In genomic region chr12:70775609-70776008, GRCm38 (mm10) we compare ENCODE assay signal across 21 mouse cellular contexts. TPM values are rescaled to one million over a fixed set of nuclear protein-coding genes. Genes with fewer than 3 reads are reported as not detected.
DNase-seq lines count a peak whose midpoint lies in the region; ATAC-seq and TF ChIP-seq lines count a peak whose summit lies in the region.
"Had no signal": no experiment of that assay in that cellular context is flagged by ENCODE, and none has a peak within 500 bp of the region (broad histone marks: within the 10 kb centered on the region; RNA-seq: fewer than 3 reads in every experiment).

No protein-coding gene starts in this region.

- no peaks in the 10 kb centered on the region for H3K4me1 ChIP-seq in liver, embryonic 16.5 days (ENCODE audit: control insufficient read depth, low read depth, low read length)
- H3K4me1 ChIP-seq in intestine, postnatal 0 days (replicated peaks; ENCODE audit: control insufficient read depth, insufficient read depth, low read length) = 0 out of 2 replicates have a peak, but pooled peaks cover 7% of the 10 kb centered on the region
- no peaks in the 10 kb centered on the region for H3K4me1 ChIP-seq in stomach, embryonic 16.5 days (ENCODE audit: control insufficient read depth, insufficient read depth, low read length)
- H3K4me1 ChIP-seq: limb, embryonic 15.5 days had no signal

- WGBS in liver, embryonic 16.5 days (ENCODE audit: insufficient replicate concordance) = 63% methylated on average over 8 of the region's 8 CpGs
- 43% methylated on average over 8 of the region's 8 CpGs for WGBS in intestine, postnatal 0 days
- WGBS in stomach, embryonic 16.5 days = 59% methylated on average over 8 of the region's 8 CpGs

- H3K36me3 ChIP-seq in liver, embryonic 16.5 days (ENCODE audit: control insufficient read depth, insufficient read depth) = no peaks in the 10 kb centered on the region
- H3K36me3 ChIP-seq in intestine, postnatal 0 days (ENCODE audit: control insufficient read depth, insufficient read depth) = no peaks in the 10 kb centered on the region
- no peaks in the 10 kb centered on the region for H3K36me3 ChIP-seq in stomach, embryonic 16.5 days (ENCODE audit: control insufficient read depth, insufficient read depth, low read length)
- H3K36me3 ChIP-seq: hindbrain, embryonic 13.5 days; limb, embryonic 15.5 days had no signal

- no peak overlapping the region for H3K4me2 ChIP-seq in liver, embryonic 16.5 days (ENCODE audit: low read depth, low read length)
- H3K4me2 ChIP-seq in intestine, postnatal 0 days (replicated peaks; ENCODE audit: low read depth) = peak overlapping the region; percentile 24
- no peak overlapping the region for H3K4me2 ChIP-seq in stomach, embryonic 16.5 days (ENCODE audit: low read depth, low read length)
- H3K4me2 ChIP-seq: hindbrain, embryonic 13.5 days; limb, embryonic 15.5 days had no signal

- no peak overlapping the region for H3K27ac ChIP-seq in liver, embryonic 16.5 days (ENCODE audit: low read length)
- no peak overlapping the region for H3K27ac ChIP-seq in intestine, postnatal 0 days (ENCODE audit: low read depth, low read length)
- no peak overlapping the region for H3K27ac ChIP-seq in stomach, embryonic 16.5 days (ENCODE audit: low read length)
- H3K27ac ChIP-seq: gastrocnemius, adult 2 months; hindbrain, embryonic 13.5 days; limb, embryonic 15.5 days had no signal

- H3K9me3 ChIP-seq in liver, embryonic 16.5 days (replicated peaks; ENCODE audit: control insufficient read depth, low read length) = no peaks in the 10 kb centered on the region
- no peaks in the 10 kb centered on the region for H3K9me3 ChIP-seq in intestine, postnatal 0 days (ENCODE audit: control insufficient read depth)
- H3K9me3 ChIP-seq in stomach, embryonic 16.5 days (replicated peaks; ENCODE audit: control insufficient read depth, low read length) = no peaks in the 10 kb centered on the region
- H3K9me3 ChIP-seq: hindbrain, embryonic 13.5 days; limb, embryonic 15.5 days had no signal

- intact Hi-C loops in left cerebral cortex, postnatal 36 days (cut with DNase I) = loop anchor here (2.0 kb wide), 1 partner anchor 49 kb away; the partner anchor contains the start of gene Frmd6

- H3K4me3 ChIP-seq in liver, embryonic 16.5 days (ENCODE audit: low read depth, low read length) = no peak overlapping the region
- H3K4me3 ChIP-seq in intestine, postnatal 0 days (ENCODE audit: low read depth, low read length) = no peak overlapping the region
- H3K4me3 ChIP-seq in stomach, embryonic 16.5 days (replicated peaks; ENCODE audit: low read length) = no peak overlapping the region
- H3K4me3 ChIP-seq: gastrocnemius, adult 2 months; hindbrain, embryonic 13.5 days; limb, embryonic 15.5 days; myocyte had no signal

- H3K9ac ChIP-seq in liver, embryonic 16.5 days (ENCODE audit: low read depth, low read length) = no peak overlapping the region
- H3K9ac ChIP-seq in intestine, postnatal 0 days (ENCODE audit: low read depth, low read length) = no peak overlapping the region
- no peak overlapping the region for H3K9ac ChIP-seq in stomach, embryonic 16.5 days (ENCODE audit: low read length)
- H3K9ac ChIP-seq: forebrain, postnatal 0 days; hindbrain, embryonic 13.5 days; limb, embryonic 15.5 days had no signal

- H3K27me3 ChIP-seq in liver, embryonic 16.5 days (ENCODE audit: control insufficient read depth, insufficient read depth, low read depth, low read length) = no peaks in the 10 kb centered on the region
- no peaks in the 10 kb centered on the region for H3K27me3 ChIP-seq in intestine, postnatal 0 days (replicated peaks; ENCODE audit: control insufficient read depth, insufficient read depth, low read length)
- H3K27me3 ChIP-seq in stomach, embryonic 16.5 days (ENCODE audit: control insufficient read depth, insufficient read depth, low read length) = no peaks in the 10 kb centered on the region
- H3K27me3 ChIP-seq: CH12.LX; limb, embryonic 15.5 days had no signal

- no peak for TF ChIP-seq CTCF in intestine, postnatal 0 days (IDR thresholded peaks at IDR 0.05; ENCODE audit: low read depth)

- no peak for DNase-seq in liver
- DNase-seq in ES-CJ7 (ENCODE audit: low read depth, low spot score) = peak; percentile 94
- DNase-seq in left cerebral cortex, postnatal 36 days (ENCODE audit: low spot score in 2 of 2) = no peak
- DNase-seq in adrenal gland, adult 8-10 months = no peak
- no peak for DNase-seq in heart, adult 11 months
- DNase-seq: cerebellum, adult 8-10 months; forebrain, postnatal 0 days; gastrocnemius, adult 2 months; kidney, adult 18-20 months; kidney, postnatal 10 days; midbrain, embryonic 14.5 days; right cerebral cortex, adult 18-20 months; spleen, adult 18-20 months; thymus, postnatal 4 days had no signal

- peak; percentile 54 for ATAC-seq in liver, embryonic 16.5 days (ENCODE audit: low read depth)
- peak; percentile 72 for ATAC-seq in intestine, postnatal 0 days
- ATAC-seq in stomach, embryonic 16.5 days (ENCODE audit: insufficient read depth, low FRiP score) = peak; percentile 53; the same call in 1 of the 2 replicates
- ATAC-seq: forebrain, postnatal 0 days had no signal

RNA-seq across cellular contexts. Expression of gene Frmd6, which starts 49.7 kb away (rescaled TPM):
- 3.7 and 3.8 TPM in 2 replicates for polyA plus RNA-seq in liver, embryonic 16.5 days (2015; fragmentation: Nextera tagmentation; extraction: Ambion mirVana)
- 5.9 and 6.3 TPM in 2 replicates for polyA plus RNA-seq in intestine, postnatal 0 days (2015; fragmentation: Nextera tagmentation; extraction: Ambion mirVana)
- 35.9 and 39.7 TPM in 2 replicates for polyA plus RNA-seq in stomach, embryonic 16.5 days (2015; fragmentation: Nextera tagmentation; extraction: Ambion mirVana)
- 10 to 100 TPM; 37.5 to 42.7 TPM for total RNA-seq in left cerebral cortex, postnatal 36 days (2021)
- total RNA-seq in adrenal gland, adult 8-10 months (2022) = 100 to 1,000 TPM in 2 of 4 experiments, 10 to 100 TPM in 2; 55.0 to 240 (median 120) TPM
